18 mouse cellular contexts compared by ENCODE assay signal in the genomic region with DNA sequence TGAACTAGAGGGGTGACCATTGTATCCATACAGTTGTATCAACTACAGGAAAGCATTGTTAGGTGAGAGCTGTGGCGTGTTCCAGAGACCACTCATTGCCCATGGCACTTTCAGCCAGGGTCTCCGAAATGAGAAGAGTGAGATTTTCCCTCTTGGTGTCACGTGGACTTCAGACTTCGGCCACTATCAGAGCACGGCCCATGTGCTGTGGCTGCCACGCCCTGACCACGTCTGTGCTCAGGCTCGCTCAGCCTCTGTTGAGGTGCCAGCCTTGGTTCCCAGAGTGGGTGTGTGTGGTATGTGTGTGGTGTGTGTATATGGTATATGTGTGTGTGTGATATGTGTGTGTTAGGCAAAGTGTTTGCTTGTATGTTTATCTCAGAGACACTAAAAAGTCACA.
"Had no signal": no experiment of that assay in that cellular context is flagged by ENCODE, and none has a peak within 500 bp of the region (broad histone marks: within the 10 kb centered on the region; RNA-seq: fewer than 3 reads in every experiment).

No protein-coding gene starts in this region.

- H3K9ac ChIP-seq: liver, embryonic 13.5 days; midbrain, embryonic 13.5 days had no signal

- H3K4me3 ChIP-seq: layer of hippocampus, adult 2 months; left cerebral cortex, adult 2 months; liver, embryonic 13.5 days; megakaryocyte, embryonic 14.5 days; midbrain, embryonic 10.5 days; midbrain, embryonic 13.5 days had no signal

- H3K27ac ChIP-seq: kidney, postnatal 0 days; left cerebral cortex, adult 2 months; liver, embryonic 13.5 days; macrophage; midbrain, embryonic 10.5 days; midbrain, embryonic 13.5 days had no signal

- H3K4me2 ChIP-seq: liver, embryonic 13.5 days; midbrain, embryonic 13.5 days had no signal

- ATAC-seq: midbrain, embryonic 13.5 days; midbrain, embryonic 16.5 days had no signal

- H3K36me3 ChIP-seq: liver, embryonic 13.5 days; midbrain, embryonic 10.5 days; midbrain, embryonic 13.5 days had no signal

- H3K27me3 ChIP-seq: liver, embryonic 13.5 days; midbrain, embryonic 13.5 days had no signal

- H3K4me1 ChIP-seq: megakaryocyte, embryonic 14.5 days had no signal

- DNase-seq: kidney, adult 2 months; kidney, postnatal 25 days; layer of hippocampus, postnatal 36 days; liver, embryonic 13.5 days; lung, adult 2 months; lung, postnatal 14 days; right cerebral cortex, postnatal 14 days; right cerebral cortex, postnatal 4 days; thymus, adult 18-20 months; thymus, postnatal 36 days had no signal

- H3K9me3 ChIP-seq: liver, embryonic 13.5 days; midbrain, embryonic 10.5 days; midbrain, embryonic 13.5 days had no signal
